Mouse (Mus musculus) kidney, postnatal 0 days (tissue): ENCODE results near the gene Rora. TPM values are rescaled to one million over a fixed set of nuclear protein-coding genes. Genes with fewer than 3 reads are reported as not detected.

Experiments used
- ATAC-seq: fragments of 200-750 bp; cut with Nextera tagmentation; replicated peaks from 2 replicates; pipeline ENCODE4 v1.8.0; 2017; ENCODE audit warnings: low read depth, moderate number of reproducible peaks, moderate TSS enrichment, moderate library complexity; ENCODE audit not compliant: low FRiP score
- DNase-seq: peaks from one replicate; pipeline ENCODE4 v3.0.0-alpha.2; 2016; ENCODE audit warnings: low spot score
- H3K27ac ChIP-seq: fragments of 300-500 bp; sonication (generic); 2 replicates; pipeline ENCODE4 v1.5.1; 2014; ENCODE audit warnings: mild to moderate bottlenecking
- H3K27me3 ChIP-seq: fragments of 300-500 bp; sonication (generic); 2 replicates; pipeline ENCODE4 v1.6.1; 2014; ENCODE audit warnings: low read length, mixed read lengths; ENCODE audit not compliant: insufficient read depth
- H3K36me3 ChIP-seq: fragments of 300-500 bp; sonication (generic); 2 replicates; pipeline ENCODE4 v1.6.1; 2014; ENCODE audit warnings: low read length, mixed read lengths; ENCODE audit not compliant: insufficient read depth
- H3K4me1 ChIP-seq: fragments of 300-500 bp; sonication (generic); replicated peaks from 2 replicates; pipeline ENCODE4 v1.6.1; 2014; ENCODE audit warnings: antibody characterized with exemption, low read length, mixed read lengths; ENCODE audit not compliant: insufficient read depth
- H3K4me2 ChIP-seq: fragments of 300-500 bp; sonication (generic); 2 replicates; pipeline ENCODE4 v1.6.1; 2014; ENCODE audit warnings: mild to moderate bottlenecking, low read length, moderate library complexity, mixed read lengths
- H3K4me3 ChIP-seq: fragments of 300-500 bp; sonication (generic); replicated peaks from 2 replicates; pipeline ENCODE4 v1.5.1; 2014; ENCODE audit warnings: low read depth, low read length
- H3K9ac ChIP-seq: fragments of 300-500 bp; sonication (generic); 2 replicates; pipeline ENCODE4 v1.6.1; 2014; ENCODE audit warnings: low read depth, low read length
- H3K9me3 ChIP-seq: fragments of 300-500 bp; sonication (generic); replicated peaks from 2 replicates; pipeline ENCODE4 v1.6.1; 2016; ENCODE audit warnings: low read length, inconsistent platforms, mixed read lengths
- CTCF ChIP-seq: IDR thresholded peaks from 2 replicates; pipeline ENCODE4 v1.5.1; 2016; ENCODE audit warnings: antibody characterized with exemption, low read depth, mild to moderate bottlenecking, moderate library complexity
- WGBS: fragments of 180-500 bp; shearing (Covaris S2); extraction: QIAGEN DNeasy Blood & Tissue Kit; methylation state at CpG from one replicate; pipeline ENCODE4 v1.1.7; 2014; 5-methylcytosine and 5-hydroxymethylcytosine counted together
- polyA plus RNA-seq: library from polyadenylated mRNA; unstranded; fragments of >200 nt; fragmentation: Nextera tagmentation; extraction: Ambion mirVana; gene quantifications from 2 replicates; pipeline ENCODE4 v1.2.1, GENCODE M21; 2015

The Rora gene
- polyA plus RNA-seq, 1 experiment from 2014 or later: 9.8 TPM

- no peak for DNase-seq
Observed at GRCm38 (mm10) chr9:68916741-68917140, 263.2 kb downstream of the Rora start.

GRCm38 (mm10) chr9:68923128-68923601, 269.6 kb downstream of the Rora start:
- Histone ChIP-seq H3K9me3 (no peaks in the 10 kb centered on the region), H3K27me3 (no peaks in the 10 kb centered on the region), H3K4me1 (no peaks in the 10 kb centered on the region), H3K27ac (no peak overlapping the region), H3K9ac (no peak overlapping the region), H3K4me3 (no peak overlapping the region), H3K36me3 (no peaks in the 10 kb centered on the region), H3K4me2 (no peak overlapping the region)
- 88% methylated on average over 12 of the region's 12 CpGs for WGBS
- no peak for TF ChIP-seq CTCF
- DNase-seq (no peak), ATAC-seq (no peak)

More at GRCm38 (mm10) chr9:68916741-68917140, 263.2 kb downstream of the Rora start:
- H3K36me3 ChIP-seq: no peaks in the 10 kb centered on the region
- ATAC-seq: no peak
- no peak overlapping the region for H3K4me2 ChIP-seq
- no peak overlapping the region for H3K27ac ChIP-seq
- H3K9me3 ChIP-seq: no peaks in the 10 kb centered on the region
- TF ChIP-seq CTCF: no peak
- no peak overlapping the region for H3K9ac ChIP-seq
- 89% methylated on average over 1 of the region's 1 CpGs for WGBS
- H3K4me1 ChIP-seq: no peaks in the 10 kb centered on the region
- H3K27me3 ChIP-seq: no peaks in the 10 kb centered on the region
- no peak overlapping the region for H3K4me3 ChIP-seq

GRCm38 (mm10) chr9:68926406-68926805, 272.8 kb downstream of the Rora start:
- Histone ChIP-seq H3K4me3 (no peak overlapping the region), H3K36me3 (no peaks in the 10 kb centered on the region), H3K9me3 (no peaks in the 10 kb centered on the region), H3K4me2 (no peak overlapping the region), H3K9ac (no peak overlapping the region), H3K4me1 (no peaks in the 10 kb centered on the region), H3K27ac (no peak overlapping the region), H3K27me3 (no peaks in the 10 kb centered on the region)
- DNase-seq (no peak), ATAC-seq (no peak)
- 92% methylated on average over 6 of the region's 6 CpGs for WGBS
- TF ChIP-seq CTCF: no peak

- no peak overlapping the region for H3K4me2 ChIP-seq
- no peaks in the 10 kb centered on the region for H3K9me3 ChIP-seq
- H3K9ac ChIP-seq: no peak overlapping the region
- H3K27me3 ChIP-seq: no peaks in the 10 kb centered on the region
- no peak overlapping the region for H3K4me3 ChIP-seq
- H3K4me1 ChIP-seq: no peaks in the 10 kb centered on the region
- no peak for TF ChIP-seq CTCF
- DNase-seq (no peak), ATAC-seq (no peak)
- no peaks in the 10 kb centered on the region for H3K36me3 ChIP-seq
- WGBS: 43% methylated on average over 3 of the region's 3 CpGs
- no peak overlapping the region for H3K27ac ChIP-seq
Observed at GRCm38 (mm10) chr9:68933159-68933558, 279.6 kb downstream of the Rora start.

GRCm38 (mm10) chr9:68934238-68934637, 280.7 kb downstream of the Rora start:
- Histone ChIP-seq H3K9me3 (no peaks in the 10 kb centered on the region), H3K9ac (no peak overlapping the region), H3K27ac (no peak overlapping the region), H3K36me3 (no peaks in the 10 kb centered on the region), H3K4me3 (no peak overlapping the region), H3K4me2 (no peak overlapping the region), H3K4me1 (no peaks in the 10 kb centered on the region), H3K27me3 (no peaks in the 10 kb centered on the region)
- no peak for TF ChIP-seq CTCF
- ATAC-seq: no peak
- WGBS: 83% methylated on average over 4 of the region's 4 CpGs
- no peak for DNase-seq

GRCm38 (mm10) chr9:68935611-68936010, 282.0 kb downstream of the Rora start:
- WGBS: 59% methylated on average over 11 of the region's 11 CpGs
- Histone ChIP-seq H3K9ac (no peak overlapping the region), H3K27me3 (no peaks in the 10 kb centered on the region), H3K36me3 (no peaks in the 10 kb centered on the region), H3K4me3 (no peak overlapping the region), H3K27ac (no peak overlapping the region), H3K4me1 (no peaks in the 10 kb centered on the region), H3K4me2 (no peak overlapping the region), H3K9me3 (no peaks in the 10 kb centered on the region)
- DNase-seq (no peak), ATAC-seq (no peak)
- TF ChIP-seq CTCF: no peak

- Histone ChIP-seq H3K4me2 (no peak overlapping the region), H3K9ac (no peak overlapping the region), H3K4me1 (no peaks in the 10 kb centered on the region), H3K9me3 (no peaks in the 10 kb centered on the region), H3K27ac (no peak overlapping the region), H3K36me3 (no peaks in the 10 kb centered on the region), H3K27me3 (no peaks in the 10 kb centered on the region), H3K4me3 (no peak overlapping the region)
- WGBS: 63% methylated on average over 7 of the region's 7 CpGs
- ATAC-seq (peak; percentile 75; the same call in 1 of the 2 replicates), DNase-seq (peak; percentile 15)
- no peak for TF ChIP-seq CTCF
Observed at GRCm38 (mm10) chr9:68941037-68941436, 287.5 kb downstream of the Rora start.
